Mouse (Mus musculus) liver, adult 2 months (tissue): ENCODE results near the gene Pank3. TPM values are rescaled to one million over a fixed set of nuclear protein-coding genes. Genes with fewer than 3 reads are reported as not detected.

Source experiments
- DNase-seq: peaks from one replicate; pipeline ENCODE4 v3.0.0-alpha.2; 2011; ENCODE audit warnings: low read depth, low spot score; ENCODE audit errors: extremely low read depth
- H3K27ac ChIP-seq: fragments of 200-500 bp; replicated peaks from 2 replicates; pipeline ENCODE4 v1.5.1; 2012; ENCODE audit warnings: low read depth, mild to moderate bottlenecking, control low read depth, inconsistent platforms, low read length; ENCODE audit not compliant: insufficient read depth
- H3K27me3 ChIP-seq: fragments of 200-500 bp; 2 replicates; pipeline ENCODE4 v1.6.1; 2012; ENCODE audit warnings: mild to moderate bottlenecking, moderate library complexity, low read length, inconsistent platforms; ENCODE audit not compliant: control insufficient read depth, insufficient read depth
- H3K36me3 ChIP-seq: fragments of 200-500 bp; 2 replicates; pipeline ENCODE4 v1.6.1; 2012; ENCODE audit warnings: low read length, inconsistent platforms; ENCODE audit not compliant: control insufficient read depth, insufficient read depth
- H3K4me1 ChIP-seq: fragments of 200-500 bp; 2 replicates; pipeline ENCODE4 v1.6.1; 2011; ENCODE audit warnings: low read length; ENCODE audit not compliant: control insufficient read depth, insufficient read depth
- H3K4me3 ChIP-seq: fragments of 200-500 bp; 2 replicates; pipeline ENCODE4 v1.5.1; 2011; ENCODE audit warnings: low read depth, mild to moderate bottlenecking, control low read depth, low read length, moderate library complexity; ENCODE audit not compliant: insufficient read depth
- H3K79me2 ChIP-seq: fragments of 200-500 bp; 2 replicates; pipeline ENCODE4 v1.6.1; 2012; ENCODE audit warnings: inconsistent platforms, mild to moderate bottlenecking, low read length, moderate library complexity; ENCODE audit not compliant: control insufficient read depth, insufficient read depth
- H3K9ac ChIP-seq: fragments of 200-500 bp; 2 replicates; pipeline ENCODE4 v1.6.1; 2012; ENCODE audit warnings: low read depth, mild to moderate bottlenecking, control low read depth, inconsistent platforms, low read length
- CTCF ChIP-seq: fragments of 200-500 bp; IDR thresholded peaks from 2 replicates; pipeline ENCODE4 v1.5.1; 2011; ENCODE audit warnings: low read depth, low read length, control low read depth
- POLR2A ChIP-seq: fragments of 200-500 bp; IDR thresholded peaks from 2 replicates; pipeline ENCODE4 v1.6.1; 2011; ENCODE audit warnings: low read length, control low read depth; ENCODE audit not compliant: insufficient read depth; ENCODE audit errors: extremely low read depth
- WGBS: fragments of 180-500 bp; shearing (Covaris S2); methylation state at CpG from one replicate; pipeline ENCODE4 v1.1.7; 2018; 5-methylcytosine and 5-hydroxymethylcytosine counted together
- polyA plus RNA-seq: library from polyadenylated mRNA; depleted of rRNA; stranded (reverse); fragments of >200 nt; gene quantifications from 2 replicates; pipeline ENCODE4 v1.2.3, GENCODE M21; 2012; rRNA removed
- total RNA-seq: library from RNA; depleted of rRNA; stranded (reverse); fragments of >200 nt; gene quantifications from 2 replicates; pipeline ENCODE4 v1.2.3, GENCODE M21; 2014; rRNA removed

Pank3 gene
- total RNA-seq (46.2 and 58.1 TPM in 2 replicates), polyA plus RNA-seq (5.7 and 6.1 TPM in 2 replicates)

DNA sequence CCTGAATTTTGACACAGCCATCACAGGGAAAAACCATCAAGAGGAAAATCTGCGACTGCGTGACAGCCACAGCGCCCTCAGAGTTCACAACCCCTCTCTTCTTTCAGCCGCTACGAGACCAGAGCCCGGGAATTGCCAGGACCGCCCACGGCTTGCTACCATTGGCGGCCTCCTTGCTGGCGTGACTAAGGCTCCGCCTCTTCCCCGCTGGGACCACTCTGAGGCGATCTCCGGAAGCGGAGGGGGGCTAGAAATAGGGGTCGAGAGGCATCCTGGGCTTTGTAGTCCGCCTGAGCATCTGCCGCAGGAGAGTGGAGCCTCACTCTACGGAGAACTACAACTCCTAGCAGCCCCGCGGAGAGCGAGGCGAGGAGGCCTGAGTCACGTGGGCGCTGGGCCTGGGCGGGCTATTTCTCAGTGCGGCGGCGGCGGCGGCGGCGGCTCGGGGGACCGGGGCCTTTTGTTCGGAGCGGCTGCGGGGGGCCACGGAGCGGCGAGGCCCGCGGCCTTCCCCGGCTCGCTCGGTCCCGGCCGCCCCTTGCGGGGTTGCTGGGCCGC, at the start of gene Pank3:
Gene Pank3, plus strand, starts transcription at position 297 of the 558 bp plus-strand sequence.
- Histone ChIP-seq H3K79me2 (peaks cover 23% of the 10 kb centered on the region; the same call in 1 of the 2 replicates), H3K4me3 (peak within 1 kb of the TSS; percentile 80), H3K9ac (peak within 1 kb of the TSS; percentile 86), H3K27ac (peak within 1 kb of the TSS; percentile 93), H3K36me3 (peaks cover 3% of the 10 kb centered on the region; the same call in 1 of the 2 replicates), H3K4me1 (peaks cover 9% of the 10 kb centered on the region), H3K27me3 (no peaks in the 10 kb centered on the region)
- WGBS = under 1% methylated on average over 49 of the region's 50 CpGs
- peak; percentile 98 for DNase-seq
- TF ChIP-seq CTCF (no peak), POLR2A (0 out of 2 replicates have a peak, but pooled peaks have one; percentile 39)

DNA sequence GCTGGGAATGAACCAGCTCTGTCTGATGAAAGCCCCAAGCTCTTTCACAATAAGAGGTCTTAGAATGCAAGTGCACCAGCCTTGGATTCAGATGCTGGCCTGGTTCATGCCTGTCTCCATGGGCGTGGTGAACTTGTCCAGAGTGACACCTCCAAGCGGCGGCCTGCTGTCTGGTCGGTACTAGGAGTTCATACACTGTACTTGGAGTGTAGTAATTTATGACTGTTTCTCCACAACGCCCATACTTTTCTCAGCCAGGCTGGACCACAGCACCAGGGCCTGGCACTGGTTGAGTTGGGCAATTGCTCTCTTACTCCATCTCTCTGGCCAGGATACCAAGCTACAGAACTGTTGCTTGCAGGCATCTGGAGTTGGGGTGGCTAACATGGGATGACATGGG, 45.4 kb upstream of the Pank3 start:
- Histone ChIP-seq H3K27ac (no peak overlapping the region), H3K4me1 (no peaks in the 10 kb centered on the region), H3K4me3 (no peak overlapping the region), H3K36me3 (no peaks in the 10 kb centered on the region), H3K9ac (no peak overlapping the region), H3K79me2 (no peaks in the 10 kb centered on the region), H3K27me3 (no peaks in the 10 kb centered on the region)
- TF ChIP-seq POLR2A (no peak), CTCF (no peak)
- DNase-seq = no peak
- WGBS = 87% methylated on average over 5 of the region's 5 CpGs

DNA sequence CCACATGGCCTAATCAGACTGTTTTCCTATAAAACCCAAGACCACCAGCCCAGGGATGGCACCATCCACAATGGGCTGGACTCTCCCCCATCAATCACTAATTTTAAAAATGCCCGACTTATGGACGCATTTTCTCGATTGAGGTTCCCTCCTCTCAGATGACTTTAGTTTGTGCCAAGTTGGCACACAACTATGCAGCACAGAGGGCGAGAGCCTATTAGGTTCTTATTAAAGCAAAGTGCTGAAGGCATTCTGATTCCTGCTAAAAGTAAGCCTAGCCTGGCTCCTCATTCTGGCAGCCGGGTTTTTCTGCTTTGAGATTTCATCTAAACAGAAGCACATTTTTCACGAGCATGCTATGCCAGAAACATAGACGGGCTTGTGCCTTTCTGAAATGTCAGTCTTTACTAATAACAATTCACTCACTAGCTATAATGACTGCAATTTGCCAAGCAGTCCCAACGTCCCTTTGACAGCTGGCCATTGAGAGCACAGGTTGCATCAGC, 42.9 kb upstream of the Pank3 start:
- Histone ChIP-seq H3K79me2 (no peaks in the 10 kb centered on the region), H3K9ac (no peak overlapping the region), H3K36me3 (no peaks in the 10 kb centered on the region), H3K27ac (no peak overlapping the region), H3K4me1 (no peaks in the 10 kb centered on the region), H3K27me3 (no peaks in the 10 kb centered on the region), H3K4me3 (no peak overlapping the region)
- no peak for DNase-seq
- 83% methylated on average over 8 of the region's 8 CpGs for WGBS
- TF ChIP-seq CTCF = no peak
- no peak for TF ChIP-seq POLR2A

DNA sequence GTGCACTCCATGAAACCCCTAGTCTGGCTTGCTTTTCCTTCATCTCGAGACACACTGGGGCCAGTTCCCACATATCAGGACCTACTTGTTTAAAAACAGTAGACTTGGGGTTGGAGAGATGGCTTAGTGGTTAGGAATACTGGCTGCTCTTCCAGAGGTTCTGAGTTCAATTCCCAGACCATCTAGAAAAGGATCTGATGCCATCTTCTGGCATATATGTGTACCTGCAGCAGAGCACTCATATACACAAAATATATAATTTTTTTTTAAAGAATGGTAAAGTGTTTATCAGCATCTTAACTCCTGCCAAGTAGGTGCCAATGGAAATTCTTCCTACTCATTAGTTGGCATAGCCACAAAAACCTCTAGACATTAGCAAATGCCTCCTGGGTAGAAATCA, 41.1 kb upstream of the Pank3 start:
- no peaks in the 10 kb centered on the region for H3K36me3 ChIP-seq
- H3K4me1 ChIP-seq = peaks cover 3% of the 10 kb centered on the region; the same call in 1 of the 2 replicates
- WGBS = 92% methylated on average over 1 of the region's 1 CpGs
- no peak for DNase-seq
- H3K4me3 ChIP-seq = no peak overlapping the region
- H3K79me2 ChIP-seq = no peaks in the 10 kb centered on the region
- no peak overlapping the region for H3K9ac ChIP-seq
- no peak overlapping the region for H3K27ac ChIP-seq
- H3K27me3 ChIP-seq = no peaks in the 10 kb centered on the region
- TF ChIP-seq CTCF (no peak), POLR2A (no peak)

- Histone ChIP-seq H3K36me3 (no peaks in the 10 kb centered on the region), H3K27ac (no peak overlapping the region), H3K79me2 (no peaks in the 10 kb centered on the region), H3K27me3 (no peaks in the 10 kb centered on the region), H3K4me3 (no peak overlapping the region), H3K4me1 (peaks cover 3% of the 10 kb centered on the region; the same call in 1 of the 2 replicates), H3K9ac (no peak overlapping the region)
- TF ChIP-seq CTCF = no peak
- no peak for DNase-seq
- 64% methylated on average over 5 of the region's 5 CpGs for WGBS
Measured at GRCm38 (mm10) chr11:35729186-35729585, 40.1 kb upstream of the Pank3 start.

DNA sequence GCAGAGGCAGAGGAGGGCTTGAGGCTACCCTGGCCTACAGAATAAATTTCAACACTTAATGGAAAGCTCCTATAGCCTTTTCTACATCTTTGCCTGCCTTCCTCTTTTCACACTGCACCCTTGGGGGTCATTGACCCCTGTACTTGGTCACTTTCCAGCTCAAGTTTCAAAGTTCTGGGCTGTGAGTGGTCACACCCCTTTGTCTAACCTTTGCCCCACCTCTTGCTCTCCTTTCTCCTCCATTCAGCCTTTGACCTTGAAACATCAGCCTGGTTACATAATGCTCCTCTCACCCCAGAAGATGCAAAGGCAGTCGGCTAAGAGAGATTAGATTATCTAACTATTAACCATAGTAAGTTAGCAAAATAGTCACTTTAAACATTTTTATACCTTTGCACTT, 36.9 kb upstream of the Pank3 start:
- peak; percentile 93 for DNase-seq
- no peak overlapping the region for H3K27ac ChIP-seq
- H3K4me1 ChIP-seq = peaks cover 3% of the 10 kb centered on the region; the same call in 1 of the 2 replicates
- no peak overlapping the region for H3K9ac ChIP-seq
- no peak overlapping the region for H3K4me3 ChIP-seq
- H3K79me2 ChIP-seq = no peaks in the 10 kb centered on the region
- TF ChIP-seq CTCF = no peak
- no peak for TF ChIP-seq POLR2A
- no peaks in the 10 kb centered on the region for H3K27me3 ChIP-seq
- H3K36me3 ChIP-seq = no peaks in the 10 kb centered on the region
- WGBS = 8% methylated on average over 1 of the region's 1 CpGs
